8 mouse cellular contexts compared by ENCODE assay signal in the genomic region with DNA sequence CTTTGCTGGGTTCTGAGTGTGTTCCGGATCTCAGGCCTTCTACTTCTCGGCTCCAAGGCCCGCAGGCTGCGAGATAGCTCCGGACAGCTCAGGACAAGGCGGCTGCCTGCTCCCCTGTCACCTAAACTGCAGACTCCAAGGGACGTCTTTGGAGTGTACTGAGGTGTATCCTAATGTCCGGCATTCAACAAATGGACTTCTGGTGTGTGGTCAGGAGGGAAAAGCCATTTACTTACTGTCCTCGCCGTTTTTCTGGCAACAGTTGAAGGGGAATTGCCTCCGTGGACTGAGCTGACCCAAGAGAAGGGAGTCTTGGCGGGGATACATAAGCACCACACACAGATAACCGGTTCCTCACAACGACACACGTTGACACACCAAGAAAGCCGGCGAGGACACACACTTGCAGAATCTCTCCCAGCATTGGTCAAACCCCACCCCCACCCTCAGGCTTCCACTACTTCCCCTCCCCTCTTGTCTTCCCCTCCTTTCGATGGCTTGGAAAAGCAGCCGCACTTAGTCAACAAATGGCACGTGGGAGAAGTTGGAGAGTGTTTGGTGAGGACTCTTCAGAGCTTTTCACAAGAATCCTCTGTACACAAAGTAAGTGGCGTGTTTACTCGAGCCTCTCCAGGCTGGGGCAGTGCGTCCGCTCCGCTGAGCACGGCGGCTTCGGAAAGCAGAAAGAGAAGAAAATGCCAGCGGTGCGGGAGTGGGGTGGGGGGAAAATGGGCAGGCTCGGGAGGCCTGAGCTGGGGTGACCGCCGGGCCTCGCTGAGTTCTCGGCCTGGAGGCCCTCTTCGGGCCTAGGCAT. TPM values are rescaled to one million over a fixed set of nuclear protein-coding genes. Genes with fewer than 3 reads are reported as not detected.
DNase-seq lines count a peak whose midpoint lies in the region; ATAC-seq and TF ChIP-seq lines count a peak whose summit lies in the region.

No protein-coding gene starts in this region.

- H3K27me3 ChIP-seq in liver, adult 2 months (ENCODE audit: control insufficient read depth, insufficient read depth, low read length) = peaks cover 55% of the 10 kb centered on the region
- peaks cover 38% of the 10 kb centered on the region for H3K27me3 ChIP-seq in forebrain, postnatal 0 days (ENCODE audit: insufficient read depth, low read length)
- peaks cover 98% of the 10 kb centered on the region for H3K27me3 ChIP-seq in liver, embryonic 16.5 days (ENCODE audit: control insufficient read depth, insufficient read depth, low read depth, low read length)

- ATAC-seq in forebrain, postnatal 0 days = no peak; the same call in 1 of the 2 replicates
- no peak for ATAC-seq in liver, embryonic 16.5 days (ENCODE audit: low read depth)

- no peak for TF ChIP-seq POLR2A in liver, adult 2 months (IDR thresholded peaks at IDR 0.05; ENCODE audit: extremely low read depth, insufficient read depth, low read length)
- TF ChIP-seq POLR2A in olfactory bulb, adult 2 months (IDR thresholded peaks at IDR 0.05; ENCODE audit: insufficient read depth, low read depth, low read length) = no peak

- no peak overlapping the region for H3K27ac ChIP-seq in liver, adult 2 months (replicated peaks; ENCODE audit: insufficient read depth, low read depth, low read length)
- peak overlapping the region; percentile 57 for H3K27ac ChIP-seq in forebrain, postnatal 0 days (ENCODE audit: low read depth, low read length)
- H3K27ac ChIP-seq in liver, embryonic 16.5 days (ENCODE audit: low read length) = no peak overlapping the region
- H3K27ac ChIP-seq in olfactory bulb, adult 2 months (ENCODE audit: insufficient read depth, low read depth, low read length) = peak overlapping the region; percentile 89

- DNase-seq in liver, adult 2 months (ENCODE audit: extremely low read depth, low read depth, low spot score) = peak; percentile 11
- no peak for DNase-seq in liver
- no peak for DNase-seq in forebrain, postnatal 0 days
- no peak for DNase-seq in thymus, postnatal 14 days
- DNase-seq in kidney, adult 8-10 months = no peak
- no peak for DNase-seq in adrenal gland, postnatal 14 days

- peak overlapping the region; percentile 72 for H3K4me2 ChIP-seq in forebrain, postnatal 0 days (ENCODE audit: low read depth)
- H3K4me2 ChIP-seq in liver, embryonic 16.5 days (ENCODE audit: low read depth, low read length) = peak overlapping the region; percentile 60

- H3K36me3 ChIP-seq in liver, adult 2 months (ENCODE audit: control insufficient read depth, insufficient read depth, low read length) = no peaks in the 10 kb centered on the region
- no peaks in the 10 kb centered on the region for H3K36me3 ChIP-seq in forebrain, postnatal 0 days (ENCODE audit: insufficient read depth)
- no peaks in the 10 kb centered on the region for H3K36me3 ChIP-seq in liver, embryonic 16.5 days (ENCODE audit: control insufficient read depth, insufficient read depth)

- H3K9ac ChIP-seq in liver, adult 2 months (ENCODE audit: low read depth, low read length) = no peak overlapping the region
- peak overlapping the region; percentile 37; the same call in 1 of the 2 replicates for H3K9ac ChIP-seq in forebrain, postnatal 0 days
- no peak overlapping the region for H3K9ac ChIP-seq in liver, embryonic 16.5 days (ENCODE audit: low read depth, low read length)

- peaks cover 21% of the 10 kb centered on the region for H3K4me1 ChIP-seq in liver, adult 2 months (ENCODE audit: control insufficient read depth, insufficient read depth, low read length)
- no peaks in the 10 kb centered on the region for H3K4me1 ChIP-seq in forebrain, postnatal 0 days (ENCODE audit: insufficient read depth)
- H3K4me1 ChIP-seq in liver, embryonic 16.5 days (ENCODE audit: control insufficient read depth, low read depth, low read length) = peaks cover 10% of the 10 kb centered on the region
- H3K4me1 ChIP-seq in olfactory bulb, adult 2 months (ENCODE audit: control insufficient read depth, insufficient read depth, low read length) = peaks cover 30% of the 10 kb centered on the region

- no peak for TF ChIP-seq CTCF in liver, adult 2 months (IDR thresholded peaks at IDR 0.05; ENCODE audit: low read depth, low read length)
- no peak for TF ChIP-seq CTCF in forebrain, postnatal 0 days (IDR thresholded peaks at IDR 0.05; ENCODE audit: low read depth)
- TF ChIP-seq CTCF in olfactory bulb, adult 2 months (IDR thresholded peaks at IDR 0.05; ENCODE audit: insufficient read depth, low read depth, low read length) = no peak

- 4% methylated on average over 35 of the region's 36 CpGs for WGBS in liver, adult 2 months
- 6% methylated on average over 36 of the region's 36 CpGs for WGBS in forebrain, postnatal 0 days
- 2% methylated on average over 36 of the region's 36 CpGs for WGBS in liver, embryonic 16.5 days (ENCODE audit: insufficient replicate concordance)
- 26% methylated on average over 36 of the region's 36 CpGs for WGBS in olfactory bulb, adult 2 months

- H3K79me2 ChIP-seq in liver, adult 2 months (ENCODE audit: control insufficient read depth, insufficient read depth, low read length) = no peaks in the 10 kb centered on the region

- H3K9me3 ChIP-seq in forebrain, postnatal 0 days (ENCODE audit: low read length) = no peaks in the 10 kb centered on the region
- H3K9me3 ChIP-seq in liver, embryonic 16.5 days (replicated peaks; ENCODE audit: control insufficient read depth, low read length) = no peaks in the 10 kb centered on the region

- peak overlapping the region; percentile 32; the same call in 1 of the 2 replicates for H3K4me3 ChIP-seq in liver, adult 2 months (ENCODE audit: insufficient read depth, low read depth, low read length)
- H3K4me3 ChIP-seq in forebrain, postnatal 0 days (ENCODE audit: low read depth, low read length) = peak overlapping the region; percentile 45
- H3K4me3 ChIP-seq in liver, embryonic 16.5 days (ENCODE audit: low read depth, low read length) = peak overlapping the region; percentile 44
- H3K4me3 ChIP-seq in olfactory bulb, adult 2 months (ENCODE audit: insufficient read depth, low read depth, low read length) = peak overlapping the region; percentile 64

RNA-seq across cellular contexts. Expression of a gene that starts 5.6 kb away (rescaled TPM):
- not detected in 2 replicates for total RNA-seq in liver, adult 2 months (2014; rRNA removed)
- not detected in 2 replicates for polyA plus RNA-seq in liver, adult 2 months (2012; rRNA removed)
- total RNA-seq in forebrain, postnatal 0 days (2014; rRNA removed) = 19.0 and 32.9 TPM in 2 replicates
- polyA plus RNA-seq in forebrain, postnatal 0 days (2015; fragmentation: Nextera tagmentation; extraction: Ambion mirVana) = 14.6 and 19.0 TPM in 2 replicates
- 0.04 and 0.08 TPM in 2 replicates for polyA plus RNA-seq in liver, embryonic 16.5 days (2015; fragmentation: Nextera tagmentation; extraction: Ambion mirVana)
- not detected in 2 replicates for polyA plus RNA-seq in olfactory bulb, adult 2 months (2012; ENCODE audit: insufficient read depth, insufficient read length, low replicate concordance, missing spikeins)
- 0.83 TPM in 1 of 2 replicates, not detected in the other for total RNA-seq in adrenal gland, postnatal 14 days (2021)

Comparison
In these comparisons a context has a peak if more than half of its experiments do, and no peak if none do; other contexts are left out.
1. H3K27ac ChIP-seq: peak in forebrain, postnatal 0 days (single experiment) and olfactory bulb, adult 2 months (single experiment); none in liver, adult 2 months (single experiment) and liver, embryonic 16.5 days (single experiment).
2. Peak in every context shown above with its lines, with median percentiles within 50 percentile points of each other: H3K4me3 ChIP-seq.